In the genomic region with DNA sequence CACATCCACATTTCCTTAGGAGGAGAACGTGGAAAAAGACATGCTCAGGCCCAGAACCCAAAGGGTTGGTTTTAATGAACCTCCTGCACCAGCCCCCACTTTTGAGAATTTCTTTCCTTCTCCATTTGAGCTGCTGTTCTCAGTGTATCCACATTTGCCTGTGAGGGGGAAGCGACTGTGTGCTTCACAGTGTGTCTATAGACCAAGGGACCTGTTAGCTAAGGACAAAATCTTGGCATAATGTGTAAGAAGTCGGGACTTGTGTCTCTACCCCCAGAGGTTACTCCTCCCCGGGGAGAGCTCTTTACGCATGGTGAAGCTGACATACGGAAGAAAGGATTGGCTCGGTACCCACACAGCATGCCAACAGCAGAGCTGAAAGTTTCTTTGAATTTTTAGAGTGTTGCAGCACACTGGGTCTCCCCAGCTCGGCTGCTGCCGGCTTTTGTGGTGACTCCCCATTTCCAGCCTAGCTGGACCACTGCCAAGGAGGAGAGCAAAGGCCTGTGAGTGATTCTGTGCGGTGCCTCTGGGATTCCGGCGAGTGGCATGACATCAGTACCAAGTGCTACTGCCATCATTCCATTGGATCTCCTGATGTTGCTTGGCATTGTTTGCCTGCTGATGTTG, we compare ENCODE assay signal across 9 mouse cellular contexts. TPM values are rescaled to one million over a fixed set of nuclear protein-coding genes. Genes with fewer than 3 reads are reported as not detected.
DNase-seq lines count a peak whose midpoint lies in the region; ATAC-seq and TF ChIP-seq lines count a peak whose summit lies in the region.
"Had no signal": no experiment of that assay in that cellular context is flagged by ENCODE, and none has a peak within 500 bp of the region (broad histone marks: within the 10 kb centered on the region; RNA-seq: fewer than 3 reads in every experiment).

No protein-coding gene starts in this region.

- 29% methylated on average over 12 of the region's 12 CpGs for WGBS in hindbrain, embryonic 16.5 days
- 37% methylated on average over 12 of the region's 12 CpGs for WGBS in neural tube, embryonic 13.5 days
- 76% methylated on average over 12 of the region's 12 CpGs for WGBS in heart, adult 2 months
- 79% methylated on average over 12 of the region's 12 CpGs for WGBS in liver, postnatal 0 days (ENCODE audit: insufficient replicate concordance)

- peak overlapping the region; percentile 47 for H3K4me3 ChIP-seq in hindbrain, embryonic 16.5 days (ENCODE audit: low read length)
- H3K4me3 ChIP-seq in neural tube, embryonic 13.5 days: peak overlapping the region; percentile 63
- H3K4me3 ChIP-seq in heart, adult 2 months: no peak overlapping the region
- no peak overlapping the region for H3K4me3 ChIP-seq in liver, postnatal 0 days (ENCODE audit: low read depth, low read length)

- H3K9ac ChIP-seq in hindbrain, embryonic 16.5 days (ENCODE audit: low read depth, low read length): peak overlapping the region; percentile 68
- H3K9ac ChIP-seq in neural tube, embryonic 13.5 days: peak overlapping the region; percentile 87
- no peak overlapping the region for H3K9ac ChIP-seq in heart, adult 2 months (ENCODE audit: low read depth, low read length)
- no peak overlapping the region for H3K9ac ChIP-seq in liver, postnatal 0 days (replicated peaks)
- H3K9ac ChIP-seq: lung, embryonic 14.5 days had no signal

- TF ChIP-seq CTCF in heart, adult 2 months (IDR thresholded peaks at IDR 0.05): no peak
- no peak for TF ChIP-seq CTCF in liver, postnatal 0 days (IDR thresholded peaks at IDR 0.05; ENCODE audit: low read depth)

- peak overlapping the region; percentile 61 for H3K4me2 ChIP-seq in hindbrain, embryonic 16.5 days (ENCODE audit: low read length)
- peak overlapping the region; percentile 65 for H3K4me2 ChIP-seq in neural tube, embryonic 13.5 days
- H3K4me2 ChIP-seq in liver, postnatal 0 days (ENCODE audit: low read depth, low read length): no peak overlapping the region

- no peaks in the 10 kb centered on the region for H3K27me3 ChIP-seq in hindbrain, embryonic 16.5 days (replicated peaks; ENCODE audit: control insufficient read depth, insufficient read depth, low read length)
- peaks cover 23% of the 10 kb centered on the region; the same call in 1 of the 2 replicates for H3K27me3 ChIP-seq in neural tube, embryonic 13.5 days
- peaks cover 1% of the 10 kb centered on the region; the same call in 1 of the 2 replicates for H3K27me3 ChIP-seq in heart, adult 2 months (ENCODE audit: control insufficient read depth, insufficient read depth, low read length)
- peaks cover 21% of the 10 kb centered on the region for H3K27me3 ChIP-seq in liver, postnatal 0 days (ENCODE audit: insufficient read depth, low read length)

- peaks cover 21% of the 10 kb centered on the region for H3K4me1 ChIP-seq in hindbrain, embryonic 16.5 days (ENCODE audit: control insufficient read depth, insufficient read depth, low read depth, low read length)
- H3K4me1 ChIP-seq in neural tube, embryonic 13.5 days (replicated peaks): peaks cover 42% of the 10 kb centered on the region
- H3K4me1 ChIP-seq in heart, adult 2 months (ENCODE audit: control insufficient read depth, insufficient read depth, low read length): no peaks in the 10 kb centered on the region
- 0 out of 2 replicates have a peak, but pooled peaks cover 2% of the 10 kb centered on the region for H3K4me1 ChIP-seq in liver, postnatal 0 days (ENCODE audit: insufficient read depth)

- H3K9me3 ChIP-seq in hindbrain, embryonic 16.5 days (ENCODE audit: control insufficient read depth, low read length): no peaks in the 10 kb centered on the region
- no peaks in the 10 kb centered on the region for H3K9me3 ChIP-seq in neural tube, embryonic 13.5 days
- H3K9me3 ChIP-seq in liver, postnatal 0 days (ENCODE audit: low read length): no peaks in the 10 kb centered on the region

- no peaks in the 10 kb centered on the region for H3K36me3 ChIP-seq in hindbrain, embryonic 16.5 days (ENCODE audit: control insufficient read depth, insufficient read depth, low read length)
- H3K36me3 ChIP-seq in neural tube, embryonic 13.5 days: no peaks in the 10 kb centered on the region
- H3K36me3 ChIP-seq in heart, adult 2 months (ENCODE audit: control insufficient read depth, insufficient read depth, low read length): no peaks in the 10 kb centered on the region
- no peaks in the 10 kb centered on the region for H3K36me3 ChIP-seq in liver, postnatal 0 days (replicated peaks; ENCODE audit: insufficient read depth, low read length)

- H3K27ac ChIP-seq in hindbrain, embryonic 16.5 days (ENCODE audit: low read depth, low read length): peak overlapping the region; percentile 62
- H3K27ac ChIP-seq in neural tube, embryonic 13.5 days (replicated peaks): peak overlapping the region; percentile 89
- H3K27ac ChIP-seq in heart, adult 2 months: no peak overlapping the region
- no peak overlapping the region for H3K27ac ChIP-seq in liver, postnatal 0 days (ENCODE audit: low read depth)

- no peaks in the 10 kb centered on the region for H3K79me2 ChIP-seq in heart, adult 2 months (replicated peaks; ENCODE audit: control insufficient read depth, insufficient read depth, low read length)

- TF ChIP-seq POLR2A in heart, adult 2 months (IDR thresholded peaks at IDR 0.05; ENCODE audit: insufficient read depth, low read depth, low read length): no peak

- intact Hi-C loops in heart, adult 2 months (cut with DNase I): no loop called here

- DNase-seq in adipocyte (ENCODE audit: low spot score): peak; percentile 57
- DNase-seq in cerebellum, postnatal 10 days: peak; percentile 75 to 76
- DNase-seq in heart, adult 2 months: no peak
- no peak for DNase-seq in spleen, postnatal 4 days (ENCODE audit: low spot score in 2 of 2)
- no peak for DNase-seq in heart, adult 8-10 months (ENCODE audit: low spot score)
- DNase-seq in liver, postnatal 0 days: no peak

- no peak for TF ChIP-seq EP300 in heart, adult 2 months (IDR thresholded peaks at IDR 0.05; ENCODE audit: insufficient read depth, low read depth, low read length)
- TF ChIP-seq EP300 in liver, postnatal 0 days (IDR thresholded peaks at IDR 0.05; ENCODE audit: low read depth): no peak

- ATAC-seq in hindbrain, embryonic 16.5 days: peak; percentile 24
- 0 out of 2 replicates have a peak, but pooled peaks have one; percentile 28 for ATAC-seq in neural tube, embryonic 13.5 days (ENCODE audit: low read depth)
- no peak for ATAC-seq in liver, postnatal 0 days

RNA-seq across cellular contexts. Expression of a gene that starts 9.4 kb away (rescaled TPM):
- 69.5 and 73.9 TPM in 2 replicates for polyA plus RNA-seq in hindbrain, embryonic 16.5 days (2015; fragmentation: Nextera tagmentation; extraction: Ambion mirVana)
- polyA plus RNA-seq in neural tube, embryonic 13.5 days (2015; fragmentation: Nextera tagmentation; extraction: Ambion mirVana): 42.3 and 48.7 TPM in 2 replicates
- total RNA-seq in heart, adult 2 months (2021): under 1 TPM; 0.50 to 0.75 TPM
- polyA plus RNA-seq in heart, adult 2 months (2012; rRNA removed): 1.0 and 1.1 TPM in 2 replicates
- total RNA-seq in heart, adult 8-10 months (2022): 1 to 10 TPM in 1 of 4 experiments, under 1 TPM in 3; 0.46 to 1.0 (median 0.75) TPM
- not detected in 2 replicates for polyA plus RNA-seq in liver, postnatal 0 days (2015; fragmentation: Nextera tagmentation; extraction: Ambion mirVana)
- polyA plus RNA-seq: lung, embryonic 14.5 days had no signal

RNA-seq across cellular contexts. Expression of a gene that starts 54.7 kb away (rescaled TPM):
- polyA plus RNA-seq in hindbrain, embryonic 16.5 days (2015; fragmentation: Nextera tagmentation; extraction: Ambion mirVana): 2.7 and 3.5 TPM in 2 replicates
- 20.0 and 26.8 TPM in 2 replicates for polyA plus RNA-seq in neural tube, embryonic 13.5 days (2015; fragmentation: Nextera tagmentation; extraction: Ambion mirVana)
- total RNA-seq in heart, adult 2 months (2021): 1 to 10 TPM; 4.7 to 5.9 TPM
- polyA plus RNA-seq in heart, adult 2 months (2012; rRNA removed): 11.6 and 19.0 TPM in 2 replicates
- 10 to 100 TPM in 1 of 4 experiments, 1 to 10 TPM in 3; 5.6 to 11.1 (median 6.1) TPM for total RNA-seq in heart, adult 8-10 months (2022)
- not detected in 2 replicates for polyA plus RNA-seq in liver, postnatal 0 days (2015; fragmentation: Nextera tagmentation; extraction: Ambion mirVana)

Comparison
In these comparisons a context has a peak if more than half of its experiments do, and no peak if none do; other contexts are left out.
1. DNase-seq: peak in adipocyte (single experiment) and cerebellum, postnatal 10 days (2 of 2); none in heart, adult 2 months (0 of 2), spleen, postnatal 4 days (0 of 2), heart, adult 8-10 months (single experiment) and liver, postnatal 0 days (single experiment).
2. H3K27ac ChIP-seq: peak in hindbrain, embryonic 16.5 days (single experiment) and neural tube, embryonic 13.5 days (single experiment); none in heart, adult 2 months (single experiment) and liver, postnatal 0 days (single experiment).
3. H3K4me3 ChIP-seq: peak in hindbrain, embryonic 16.5 days (single experiment) and neural tube, embryonic 13.5 days (single experiment); none in heart, adult 2 months (single experiment) and liver, postnatal 0 days (single experiment).
4. H3K9ac ChIP-seq: peak in hindbrain, embryonic 16.5 days (single experiment) and neural tube, embryonic 13.5 days (single experiment); none in heart, adult 2 months (single experiment) and liver, postnatal 0 days (single experiment).
5. RNA of a gene that starts 9.4 kb away (polyA plus RNA-seq): 69.5 to 73.9 TPM in hindbrain, embryonic 16.5 days and 42.3 to 48.7 TPM in neural tube, embryonic 13.5 days; 1.0 to 1.1 TPM in heart, adult 2 months and not detected in liver, postnatal 0 days; every median in the first group is over 10 times any median in the second.